Mouse (Mus musculus): ENCODE results near the gene Gm20683. TPM values are rescaled to one million over a fixed set of nuclear protein-coding genes. Genes with fewer than 3 reads are reported as not detected.
A peak's percentile ranks its signal among the peaks of the same experiment; 100 is the strongest.

The Gm20683 gene
- polyA plus RNA-seq, 1 experiment from 2014 or later, result 1.4 TPM

GRCm38 (mm10) chr17:25880913-25881641 lies 39.5 kb upstream of the Gm20683 start:
- no peak overlapping the region for H3K4me3 ChIP-seq (ENCODE audit: low read depth, low read length)
- no peak overlapping the region for H3K9ac ChIP-seq (replicated peaks; ENCODE audit: low read depth, low read length)
- H3K27ac ChIP-seq (ENCODE audit: low read length), result no peak overlapping the region
- no peak overlapping the region for H3K4me2 ChIP-seq (replicated peaks; ENCODE audit: low read depth, low read length)
- no peaks in the 10 kb centered on the region for H3K9me3 ChIP-seq (ENCODE audit: control insufficient read depth, low read depth, low read length)
- ATAC-seq (ENCODE audit: insufficient number of reproducible peaks, insufficient read depth, low FRiP score, low read depth), result no peak
- peaks cover 36% of the 10 kb centered on the region for H3K36me3 ChIP-seq (ENCODE audit: control insufficient read depth, insufficient read depth, low read length)
- peaks cover 6% of the 10 kb centered on the region; the same call in 1 of the 2 replicates for H3K4me1 ChIP-seq (ENCODE audit: control insufficient read depth, insufficient read depth, low read length)
- WGBS, result 15% methylated on average over 5 of the region's 5 CpGs
- H3K27me3 ChIP-seq (ENCODE audit: control insufficient read depth, insufficient read depth, low read length), result no peaks in the 10 kb centered on the region

- H3K9me3 ChIP-seq (ENCODE audit: control insufficient read depth, low read depth, low read length), result no peaks in the 10 kb centered on the region
- ATAC-seq (ENCODE audit: insufficient number of reproducible peaks, insufficient read depth, low FRiP score, low read depth), result no peak
- peaks cover 36% of the 10 kb centered on the region for H3K36me3 ChIP-seq (ENCODE audit: control insufficient read depth, insufficient read depth, low read length)
- no peaks in the 10 kb centered on the region for H3K27me3 ChIP-seq (ENCODE audit: control insufficient read depth, insufficient read depth, low read length)
- H3K4me3 ChIP-seq (ENCODE audit: low read depth, low read length), result no peak within 1 kb of the TSS
- H3K4me2 ChIP-seq (replicated peaks; ENCODE audit: low read depth, low read length), result no peak within 1 kb of the TSS
- 0 out of 2 replicates have a peak within 1 kb of the TSS, but pooled peaks have one; percentile 1 for H3K9ac ChIP-seq (replicated peaks; ENCODE audit: low read depth, low read length)
- H3K27ac ChIP-seq (ENCODE audit: low read length), result no peak within 1 kb of the TSS
- WGBS, result 31% methylated on average over 5 of the region's 5 CpGs
- H3K4me1 ChIP-seq (ENCODE audit: control insufficient read depth, insufficient read depth, low read length), result peaks cover 9% of the 10 kb centered on the region; the same call in 1 of the 2 replicates
Measured at GRCm38 (mm10) chr17:25880196-25880910, 38.8 kb upstream of the Gm20683 start, which contains the start of gene Wfikkn1. Wfikkn1 (minus strand) TSS chr17:25880858.

GRCm38 (mm10) chr17:25879750-25880149 lies 38.2 kb upstream of the Gm20683 start:
- no peak overlapping the region for H3K27ac ChIP-seq (ENCODE audit: low read length)
- peaks cover 9% of the 10 kb centered on the region; the same call in 1 of the 2 replicates for H3K4me1 ChIP-seq (ENCODE audit: control insufficient read depth, insufficient read depth, low read length)
- H3K36me3 ChIP-seq (ENCODE audit: control insufficient read depth, insufficient read depth, low read length), result peaks cover 36% of the 10 kb centered on the region
- no peak overlapping the region for H3K4me3 ChIP-seq (ENCODE audit: low read depth, low read length)
- H3K27me3 ChIP-seq (ENCODE audit: control insufficient read depth, insufficient read depth, low read length), result no peaks in the 10 kb centered on the region
- H3K9ac ChIP-seq (replicated peaks; ENCODE audit: low read depth, low read length), result no peak overlapping the region
- 65% methylated on average over 8 of the region's 8 CpGs for WGBS
- no peaks in the 10 kb centered on the region for H3K9me3 ChIP-seq (ENCODE audit: control insufficient read depth, low read depth, low read length)
- no peak overlapping the region for H3K4me2 ChIP-seq (replicated peaks; ENCODE audit: low read depth, low read length)
- ATAC-seq (ENCODE audit: insufficient number of reproducible peaks, insufficient read depth, low FRiP score, low read depth), result no peak

GRCm38 (mm10) chr17:25879261-25879660 lies 37.7 kb upstream of the Gm20683 start:
- Histone ChIP-seq H3K9me3 (ENCODE audit: control insufficient read depth, low read depth, low read length) (no peaks in the 10 kb centered on the region), H3K4me2 (replicated peaks; ENCODE audit: low read depth, low read length) (no peak overlapping the region), H3K27me3 (ENCODE audit: control insufficient read depth, insufficient read depth, low read length) (no peaks in the 10 kb centered on the region), H3K27ac (ENCODE audit: low read length) (no peak overlapping the region), H3K9ac (replicated peaks; ENCODE audit: low read depth, low read length) (no peak overlapping the region), H3K4me1 (ENCODE audit: control insufficient read depth, insufficient read depth, low read length) (peaks cover 9% of the 10 kb centered on the region; the same call in 1 of the 2 replicates), H3K36me3 (ENCODE audit: control insufficient read depth, insufficient read depth, low read length) (peaks cover 36% of the 10 kb centered on the region), H3K4me3 (ENCODE audit: low read depth, low read length) (no peak overlapping the region)
- ATAC-seq (ENCODE audit: insufficient number of reproducible peaks, insufficient read depth, low FRiP score, low read depth), result no peak
- WGBS, result 61% methylated on average over 4 of the region's 4 CpGs

- H3K27me3 ChIP-seq (ENCODE audit: control insufficient read depth, insufficient read depth, low read length), result no peaks in the 10 kb centered on the region
- no peak overlapping the region for H3K27ac ChIP-seq (ENCODE audit: low read length)
- 89% methylated on average over 19 of the region's 19 CpGs for WGBS
- ATAC-seq (ENCODE audit: insufficient number of reproducible peaks, insufficient read depth, low FRiP score, low read depth), result no peak
- no peaks in the 10 kb centered on the region for H3K9me3 ChIP-seq (ENCODE audit: control insufficient read depth, low read depth, low read length)
- H3K4me1 ChIP-seq (ENCODE audit: control insufficient read depth, insufficient read depth, low read length), result peaks cover 9% of the 10 kb centered on the region; the same call in 1 of the 2 replicates
- H3K9ac ChIP-seq (replicated peaks; ENCODE audit: low read depth, low read length), result no peak overlapping the region
- no peak overlapping the region for H3K4me3 ChIP-seq (ENCODE audit: low read depth, low read length)
- peaks cover 30% of the 10 kb centered on the region for H3K36me3 ChIP-seq (ENCODE audit: control insufficient read depth, insufficient read depth, low read length)
- H3K4me2 ChIP-seq (replicated peaks; ENCODE audit: low read depth, low read length), result no peak overlapping the region
Measured at GRCm38 (mm10) chr17:25878611-25879180, 37.1 kb upstream of the Gm20683 start.

GRCm38 (mm10) chr17:25877741-25878610 lies 36.4 kb upstream of the Gm20683 start:
- Histone ChIP-seq H3K4me1 (ENCODE audit: control insufficient read depth, insufficient read depth, low read length) (peaks cover 9% of the 10 kb centered on the region; the same call in 1 of the 2 replicates), H3K4me3 (ENCODE audit: low read depth, low read length) (no peak overlapping the region), H3K9ac (replicated peaks; ENCODE audit: low read depth, low read length) (no peak overlapping the region), H3K27me3 (ENCODE audit: control insufficient read depth, insufficient read depth, low read length) (no peaks in the 10 kb centered on the region), H3K27ac (ENCODE audit: low read length) (no peak overlapping the region), H3K4me2 (replicated peaks; ENCODE audit: low read depth, low read length) (no peak overlapping the region), H3K9me3 (ENCODE audit: control insufficient read depth, low read depth, low read length) (no peaks in the 10 kb centered on the region), H3K36me3 (ENCODE audit: control insufficient read depth, insufficient read depth, low read length) (peaks cover 24% of the 10 kb centered on the region)
- no peak for ATAC-seq (ENCODE audit: insufficient number of reproducible peaks, insufficient read depth, low FRiP score, low read depth)
- 94% methylated on average over 32 of the region's 32 CpGs for WGBS

GRCm38 (mm10) chr17:25877025-25877424 lies 35.5 kb upstream of the Gm20683 start:
- Histone ChIP-seq H3K27me3 (ENCODE audit: control insufficient read depth, insufficient read depth, low read length) (no peaks in the 10 kb centered on the region), H3K4me3 (ENCODE audit: low read depth, low read length) (no peak overlapping the region), H3K4me1 (ENCODE audit: control insufficient read depth, insufficient read depth, low read length) (peaks cover 9% of the 10 kb centered on the region; the same call in 1 of the 2 replicates), H3K4me2 (replicated peaks; ENCODE audit: low read depth, low read length) (no peak overlapping the region), H3K27ac (ENCODE audit: low read length) (no peak overlapping the region), H3K9me3 (ENCODE audit: control insufficient read depth, low read depth, low read length) (no peaks in the 10 kb centered on the region), H3K36me3 (ENCODE audit: control insufficient read depth, insufficient read depth, low read length) (peaks cover 19% of the 10 kb centered on the region), H3K9ac (replicated peaks; ENCODE audit: low read depth, low read length) (no peak overlapping the region)
- ATAC-seq (ENCODE audit: insufficient number of reproducible peaks, insufficient read depth, low FRiP score, low read depth), result no peak
- 92% methylated on average over 3 of the region's 3 CpGs for WGBS

All from stomach, embryonic 14.5 days (tissue).